Mouse (Mus musculus): ENCODE results near the gene Siae. TPM values are rescaled to one million over a fixed set of nuclear protein-coding genes. Genes with fewer than 3 reads are reported as not detected.

The Siae gene
- 12.8 and 18.8 TPM in 2 replicates for polyA plus RNA-seq (2015; fragmentation: Nextera tagmentation; extraction: Ambion mirVana)

GRCm38 (mm10) chr9:37554838-37555748 lies at the start of gene Siae:
Siae (plus strand) TSS chr9:37555698.

GRCm38 (mm10) chr9:37527396-37528224 lies 27.9 kb upstream of the Siae start, which contains the start of gene Esam:
Esam (plus strand) TSS chr9:37528078.

GRCm38 (mm10) chr9:37539170-37540025 lies 16.1 kb upstream of the Siae start, which contains the start of gene Vsig2:
Vsig2 (plus strand) TSS chr9:37539255.

DNA sequence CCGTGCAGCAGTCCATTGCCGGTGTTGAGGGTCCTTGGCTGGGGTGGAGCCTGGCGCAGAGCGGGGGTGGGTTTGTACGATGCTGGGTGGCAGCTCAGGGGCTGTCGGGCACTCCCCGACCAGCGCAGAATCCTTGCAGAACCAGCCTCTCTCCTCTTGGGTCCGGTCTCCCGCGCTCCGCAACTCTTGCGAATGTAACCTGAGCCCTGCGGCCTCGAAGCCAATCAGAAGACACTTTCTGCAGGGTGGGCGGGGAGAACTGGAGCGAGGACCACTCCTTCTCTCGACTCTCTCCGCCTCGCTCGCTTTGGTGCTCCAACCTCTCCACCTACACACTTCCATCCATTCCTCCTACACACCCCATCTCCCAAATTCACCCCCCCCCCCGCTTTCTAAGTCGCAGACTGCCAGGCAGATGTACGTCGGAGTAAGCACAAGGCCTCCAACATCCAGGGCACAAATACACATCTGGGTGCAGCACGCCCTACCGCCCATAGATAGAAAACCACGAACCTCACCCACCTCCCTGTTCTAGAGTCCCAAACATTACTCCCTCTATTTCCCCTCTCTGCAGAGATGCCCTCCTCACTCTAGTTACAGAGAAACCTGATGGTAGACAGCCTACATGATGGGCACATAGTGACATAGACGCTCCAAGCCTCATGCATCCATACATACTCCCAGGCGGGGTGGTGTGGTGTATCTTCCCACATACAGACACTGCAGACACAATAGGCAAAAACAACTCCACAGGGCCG lies 2.8 kb upstream of the Siae start, which contains the start of gene Nrgn:
Gene Nrgn, minus strand, starts transcription at position 369 of the 758 bp plus-strand sequence.

GRCm38 (mm10) chr9:37613182-37613910 lies 57.8 kb downstream of the Siae start, which contains the start of gene Spa17:
Spa17 (minus strand) TSS chr9:37613722.

GRCm38 (mm10) chr9:37656931-37657481 lies 101.5 kb downstream of the Siae start, which contains the start of gene Tbrg1:
Tbrg1 (minus strand) TSS chr9:37657312.

GRCm38 (mm10) chr9:37669115-37669514 lies 113.6 kb downstream of the Siae start, which contains the start of gene Panx3:
Panx3 (minus strand) TSS chr9:37669235.

Other genes with a start within 250 kb of the Siae start
- gene Ccdc15, start 207.3 kb upstream of the Siae start, polyA plus RNA-seq (2015; fragmentation: Nextera tagmentation; extraction: Ambion mirVana), result 2.6 and 3.5 TPM in 2 replicates
- gene Hepacam, start 188.3 kb upstream of the Siae start, polyA plus RNA-seq (2015; fragmentation: Nextera tagmentation; extraction: Ambion mirVana), result 0.16 and 0.39 TPM in 2 replicates
- gene Robo4, start 153.8 kb upstream of the Siae start, polyA plus RNA-seq (2015; fragmentation: Nextera tagmentation; extraction: Ambion mirVana), result 4.3 and 11.5 TPM in 2 replicates
- gene Robo3, start 122.5 kb upstream of the Siae start, polyA plus RNA-seq (2015; fragmentation: Nextera tagmentation; extraction: Ambion mirVana), result 0.07 TPM in 1 of 2 replicates, not detected in the other
- gene Msantd2, start 66.4 kb upstream of the Siae start, polyA plus RNA-seq (2015; fragmentation: Nextera tagmentation; extraction: Ambion mirVana), result 10.8 and 11.0 TPM in 2 replicates
- gene Esam, start 27.6 kb upstream of the Siae start, polyA plus RNA-seq (2015; fragmentation: Nextera tagmentation; extraction: Ambion mirVana), result 23.6 and 44.6 TPM in 2 replicates
- 0.92 and 3.2 TPM in 2 replicates for gene Vsig2, start 16.4 kb upstream of the Siae start, polyA plus RNA-seq (2015; fragmentation: Nextera tagmentation; extraction: Ambion mirVana)
- 2.0 and 3.4 TPM in 2 replicates for gene Nrgn, start 2.8 kb upstream of the Siae start, polyA plus RNA-seq (2015; fragmentation: Nextera tagmentation; extraction: Ambion mirVana)
- gene Spa17, start 58.0 kb downstream of the Siae start, polyA plus RNA-seq (2015; fragmentation: Nextera tagmentation; extraction: Ambion mirVana), result 11.5 and 18.5 TPM in 2 replicates
- 123 and 129 TPM in 2 replicates for gene Tbrg1, start 101.6 kb downstream of the Siae start, polyA plus RNA-seq (2015; fragmentation: Nextera tagmentation; extraction: Ambion mirVana)
- 0.11 TPM in 1 of 2 replicates, not detected in the other for gene Panx3, start 113.5 kb downstream of the Siae start, polyA plus RNA-seq (2015; fragmentation: Nextera tagmentation; extraction: Ambion mirVana)
- gene Olfr160, start 160.6 kb downstream of the Siae start, polyA plus RNA-seq (2015; fragmentation: Nextera tagmentation; extraction: Ambion mirVana), result not detected in 2 replicates
- gene Olfr874, start 189.4 kb downstream of the Siae start, polyA plus RNA-seq (2015; fragmentation: Nextera tagmentation; extraction: Ambion mirVana), result not detected in 2 replicates
- gene Olfr875, start 216.2 kb downstream of the Siae start, polyA plus RNA-seq (2015; fragmentation: Nextera tagmentation; extraction: Ambion mirVana), result not detected in 2 replicates
- gene Olfr876, start 247.3 kb downstream of the Siae start, polyA plus RNA-seq (2015; fragmentation: Nextera tagmentation; extraction: Ambion mirVana), result not detected in 2 replicates